Comparison of ENCODE assay signal across 8 mouse cellular contexts in genomic region chr2:180025135-180025860, GRCm38 (mm10). TPM values are rescaled to one million over a fixed set of nuclear protein-coding genes. Genes with fewer than 3 reads are reported as not detected.
DNase-seq lines count a peak whose midpoint lies in the region; ATAC-seq and TF ChIP-seq lines count a peak whose summit lies in the region.

No protein-coding gene starts in this region.

- peak; percentile 7; the same call in 1 of the 2 replicates for ATAC-seq in heart, postnatal 0 days (ENCODE audit: insufficient read depth, low read depth)
- ATAC-seq in midbrain, embryonic 11.5 days (ENCODE audit: low FRiP score) = no peak; the same call in 1 of the 2 replicates

- peaks cover 32% of the 10 kb centered on the region for H3K36me3 ChIP-seq in heart, embryonic 10.5 days
- H3K36me3 ChIP-seq in heart, postnatal 0 days (replicated peaks; ENCODE audit: control insufficient read depth, insufficient read depth, low read length) = peaks cover 24% of the 10 kb centered on the region
- H3K36me3 ChIP-seq in limb, embryonic 10.5 days = peaks cover 37% of the 10 kb centered on the region
- H3K36me3 ChIP-seq in midbrain, embryonic 11.5 days (ENCODE audit: control insufficient read depth, insufficient read depth, low read length) = peaks cover 19% of the 10 kb centered on the region

- H3K4me1 ChIP-seq in heart, embryonic 10.5 days = peaks cover 57% of the 10 kb centered on the region
- H3K4me1 ChIP-seq in heart, postnatal 0 days (ENCODE audit: control insufficient read depth, insufficient read depth) = peaks cover 37% of the 10 kb centered on the region
- H3K4me1 ChIP-seq in limb, embryonic 10.5 days = peaks cover 48% of the 10 kb centered on the region
- H3K4me1 ChIP-seq in midbrain, embryonic 11.5 days (ENCODE audit: control insufficient read depth, insufficient read depth, low read length) = peaks cover 22% of the 10 kb centered on the region

- peaks cover 33% of the 10 kb centered on the region for H3K27me3 ChIP-seq in heart, embryonic 10.5 days (ENCODE audit: insufficient read depth, poor library complexity, severe bottlenecking)
- no peaks in the 10 kb centered on the region for H3K27me3 ChIP-seq in heart, postnatal 0 days (ENCODE audit: control insufficient read depth, insufficient read depth, low read length)
- peaks cover 36% of the 10 kb centered on the region for H3K27me3 ChIP-seq in limb, embryonic 10.5 days (ENCODE audit: low read depth, poor library complexity, severe bottlenecking)
- peaks cover 2% of the 10 kb centered on the region; the same call in 1 of the 2 replicates for H3K27me3 ChIP-seq in midbrain, embryonic 11.5 days (ENCODE audit: control insufficient read depth, insufficient read depth, low read length)

- H3K9ac ChIP-seq in heart, postnatal 0 days (replicated peaks; ENCODE audit: low read depth, low read length) = peak overlapping the region; percentile 88
- peak overlapping the region; percentile 97 for H3K9ac ChIP-seq in midbrain, embryonic 11.5 days (ENCODE audit: low read length)

- H3K9me3 ChIP-seq in heart, embryonic 10.5 days = no peaks in the 10 kb centered on the region
- H3K9me3 ChIP-seq in heart, postnatal 0 days (replicated peaks; ENCODE audit: control insufficient read depth, low read length) = no peaks in the 10 kb centered on the region
- no peaks in the 10 kb centered on the region for H3K9me3 ChIP-seq in limb, embryonic 10.5 days (replicated peaks)
- no peaks in the 10 kb centered on the region for H3K9me3 ChIP-seq in midbrain, embryonic 11.5 days (ENCODE audit: control insufficient read depth, low read length)

- peak; percentile 79 for DNase-seq in heart, embryonic 10.5 days (ENCODE audit: low spot score)
- DNase-seq in heart, adult 9 months (ENCODE audit: low spot score in 2 of 2) = no peak
- DNase-seq in MN1 (ENCODE audit: low spot score) = peak; percentile 53
- DNase-seq in embryo, embryonic 10.5 days (ENCODE audit: low spot score) = peak; percentile 45
- DNase-seq in heart, postnatal 0 days (ENCODE audit: low spot score) = no peak
- DNase-seq in limb, embryonic 10.5 days (ENCODE audit: low spot score) = peak; percentile 70
- peak; percentile 95 for DNase-seq in midbrain, embryonic 11.5 days (ENCODE audit: low spot score, missing footprints)
- peak; percentile 79 for DNase-seq in testis, postnatal 10 days (ENCODE audit: low spot score)

- TF ChIP-seq CTCF in heart, postnatal 0 days (IDR thresholded peaks at IDR 0.05; ENCODE audit: low read depth) = no peak

- no peak for TF ChIP-seq EP300 in heart, postnatal 0 days (IDR thresholded peaks at IDR 0.05; ENCODE audit: low read depth)

- H3K27ac ChIP-seq in heart, embryonic 10.5 days = peak overlapping the region; percentile 96
- peak overlapping the region; percentile 96 for H3K27ac ChIP-seq in heart, postnatal 0 days (ENCODE audit: low read depth)
- H3K27ac ChIP-seq in limb, embryonic 10.5 days = peak overlapping the region; percentile 97
- peak overlapping the region; percentile 91 for H3K27ac ChIP-seq in midbrain, embryonic 11.5 days (ENCODE audit: low read depth, low read length)

- peak overlapping the region; percentile 97 for H3K4me3 ChIP-seq in heart, embryonic 10.5 days
- peak overlapping the region; percentile 84 for H3K4me3 ChIP-seq in heart, postnatal 0 days (ENCODE audit: low read depth, low read length)
- peak overlapping the region; percentile 98 for H3K4me3 ChIP-seq in limb, embryonic 10.5 days
- peak overlapping the region; percentile 100 for H3K4me3 ChIP-seq in midbrain, embryonic 11.5 days (ENCODE audit: low read depth, low read length)

- peak overlapping the region; percentile 91 for H3K4me2 ChIP-seq in heart, postnatal 0 days (ENCODE audit: low read depth, low read length)
- peak overlapping the region; percentile 83 for H3K4me2 ChIP-seq in midbrain, embryonic 11.5 days

- under 1% methylated on average over 83 of the region's 84 CpGs for WGBS in heart, embryonic 10.5 days
- 1% methylated on average over 49 of the region's 84 CpGs for WGBS in heart, postnatal 0 days
- WGBS in limb, embryonic 10.5 days = under 1% methylated on average over 84 of the region's 84 CpGs
- WGBS in midbrain, embryonic 11.5 days = under 1% methylated on average over 80 of the region's 84 CpGs

RNA-seq across cellular contexts. Expression of gene Lsm14b, which starts 0.5 kb away (rescaled TPM):
- 4.0 and 4.9 TPM in 2 replicates for polyA plus RNA-seq in heart, embryonic 10.5 days (2016; fragmentation: Nextera tagmentation; extraction: Ambion mirVana)
- total RNA-seq in heart, postnatal 0 days (2014; rRNA removed; ENCODE audit: low replicate concordance) = 32.5 and 36.0 TPM in 2 replicates
- polyA plus RNA-seq in heart, postnatal 0 days (2015; fragmentation: Nextera tagmentation; extraction: Ambion mirVana) = 5.7 and 6.1 TPM in 2 replicates
- 8.1 and 9.1 TPM in 2 replicates for polyA plus RNA-seq in limb, embryonic 10.5 days (2016; fragmentation: Nextera tagmentation; extraction: Ambion mirVana)
- polyA plus RNA-seq in midbrain, embryonic 11.5 days (2014; fragmentation: Nextera tagmentation; extraction: Ambion mirVana) = 11.1 and 14.5 TPM in 2 replicates

RNA-seq across cellular contexts. Expression of gene Psma7, which starts 16.9 kb away (rescaled TPM):
- polyA plus RNA-seq in heart, embryonic 10.5 days (2016; fragmentation: Nextera tagmentation; extraction: Ambion mirVana) = 567 and 701 TPM in 2 replicates
- 163 and 234 TPM in 2 replicates for total RNA-seq in heart, postnatal 0 days (2014; rRNA removed; ENCODE audit: low replicate concordance)
- polyA plus RNA-seq in heart, postnatal 0 days (2015; fragmentation: Nextera tagmentation; extraction: Ambion mirVana) = 457 and 460 TPM in 2 replicates
- polyA plus RNA-seq in limb, embryonic 10.5 days (2016; fragmentation: Nextera tagmentation; extraction: Ambion mirVana) = 868 and 947 TPM in 2 replicates
- 697 and 701 TPM in 2 replicates for polyA plus RNA-seq in midbrain, embryonic 11.5 days (2014; fragmentation: Nextera tagmentation; extraction: Ambion mirVana)

RNA-seq across cellular contexts. Expression of gene Ss18l1, which starts 17.0 kb away (rescaled TPM):
- 3.5 and 4.4 TPM in 2 replicates for polyA plus RNA-seq in heart, embryonic 10.5 days (2016; fragmentation: Nextera tagmentation; extraction: Ambion mirVana)
- 3.3 and 5.3 TPM in 2 replicates for total RNA-seq in heart, postnatal 0 days (2014; rRNA removed; ENCODE audit: low replicate concordance)
- 2.2 and 2.3 TPM in 2 replicates for polyA plus RNA-seq in heart, postnatal 0 days (2015; fragmentation: Nextera tagmentation; extraction: Ambion mirVana)
- 5.8 and 7.4 TPM in 2 replicates for polyA plus RNA-seq in limb, embryonic 10.5 days (2016; fragmentation: Nextera tagmentation; extraction: Ambion mirVana)
- polyA plus RNA-seq in midbrain, embryonic 11.5 days (2014; fragmentation: Nextera tagmentation; extraction: Ambion mirVana) = 14.6 and 17.8 TPM in 2 replicates

RNA-seq across cellular contexts. Expression of gene Mtg2, which starts 45.1 kb away (rescaled TPM):
- polyA plus RNA-seq in heart, embryonic 10.5 days (2016; fragmentation: Nextera tagmentation; extraction: Ambion mirVana) = 28.2 and 29.7 TPM in 2 replicates
- 15.7 and 33.9 TPM in 2 replicates for total RNA-seq in heart, postnatal 0 days (2014; rRNA removed; ENCODE audit: low replicate concordance)
- polyA plus RNA-seq in heart, postnatal 0 days (2015; fragmentation: Nextera tagmentation; extraction: Ambion mirVana) = 21.3 and 22.9 TPM in 2 replicates
- polyA plus RNA-seq in limb, embryonic 10.5 days (2016; fragmentation: Nextera tagmentation; extraction: Ambion mirVana) = 32.1 and 33.1 TPM in 2 replicates
- polyA plus RNA-seq in midbrain, embryonic 11.5 days (2014; fragmentation: Nextera tagmentation; extraction: Ambion mirVana) = 29.8 and 30.3 TPM in 2 replicates

RNA-seq across cellular contexts. Expression of gene Taf4, which starts 48.9 kb away (rescaled TPM):
- 2.2 and 3.2 TPM in 2 replicates for polyA plus RNA-seq in heart, embryonic 10.5 days (2016; fragmentation: Nextera tagmentation; extraction: Ambion mirVana)
- total RNA-seq in heart, postnatal 0 days (2014; rRNA removed; ENCODE audit: low replicate concordance) = 4.4 and 5.9 TPM in 2 replicates
- polyA plus RNA-seq in heart, postnatal 0 days (2015; fragmentation: Nextera tagmentation; extraction: Ambion mirVana) = 1.8 TPM in 2 replicates
- 2.7 and 3.3 TPM in 2 replicates for polyA plus RNA-seq in limb, embryonic 10.5 days (2016; fragmentation: Nextera tagmentation; extraction: Ambion mirVana)
- polyA plus RNA-seq in midbrain, embryonic 11.5 days (2014; fragmentation: Nextera tagmentation; extraction: Ambion mirVana) = 5.8 and 6.0 TPM in 2 replicates

Comparison
In these comparisons a context has a peak if more than half of its experiments do, and no peak if none do; other contexts are left out.
1. DNase-seq: peak in heart, embryonic 10.5 days (single experiment), MN1 (single experiment), embryo, embryonic 10.5 days (single experiment), limb, embryonic 10.5 days (single experiment), midbrain, embryonic 11.5 days (single experiment) and testis, postnatal 10 days (single experiment); none in heart, adult 9 months (0 of 2) and heart, postnatal 0 days (single experiment).
2. Peak in every context shown above with its lines, with median percentiles within 50 percentile points of each other: H3K27ac ChIP-seq and H3K4me3 ChIP-seq.